ENCODE assay signal across 10 mouse cellular contexts in the genomic region with DNA sequence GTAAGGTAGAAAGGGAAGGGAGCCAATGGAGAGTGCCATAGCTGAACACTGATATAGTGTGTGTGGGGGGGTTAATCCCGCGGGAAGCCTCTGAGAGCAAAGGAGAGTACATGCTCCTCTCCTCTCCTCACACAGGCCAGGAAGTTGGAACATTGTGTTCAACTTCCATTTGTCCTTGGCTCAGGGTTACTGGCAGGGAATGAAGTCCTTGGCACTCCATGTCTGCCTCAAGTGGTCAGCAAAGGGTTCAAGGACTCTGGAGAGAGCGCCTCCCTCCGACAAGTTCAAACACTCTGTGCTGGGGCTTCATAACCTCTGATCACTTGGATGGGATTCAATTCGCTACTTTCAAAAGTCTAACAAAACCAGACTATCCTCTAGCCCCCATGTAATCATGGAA.
A peak's percentile ranks its signal among the peaks of the same experiment; 100 is the strongest.
DNase-seq lines count a peak whose midpoint lies in the region.
"Had no signal": no experiment of that assay in that cellular context is flagged by ENCODE, and none has a peak within 500 bp of the region (broad histone marks: within the 10 kb centered on the region; RNA-seq: fewer than 3 reads in every experiment).

No protein-coding gene starts in this region.

- DNase-seq in heart, adult 18-20 months, result peak; percentile 10 to 64
- DNase-seq in heart, postnatal 25 days (ENCODE audit: low spot score), result no peak
- peak; percentile 1 to 9 for DNase-seq in spleen, postnatal 36 days (ENCODE audit: low spot score in 2 of 2)
- DNase-seq in spleen, postnatal 10 days (ENCODE audit: low spot score in 2 of 2), result no peak
- peak; percentile 63 for DNase-seq in lung, postnatal 14 days
- no peak for DNase-seq in layer of hippocampus, adult 18-20 months (ENCODE audit: low spot score in 2 of 2)
- no peak for DNase-seq in thymus, adult 18-20 months
- DNase-seq: cerebellum, adult 18-20 months; kidney, postnatal 25 days; right cerebral cortex, postnatal 25 days had no signal

- intact Hi-C loops in heart, postnatal 25 days (cut with DNase I), result no loop called here

Comparison
In these comparisons a context has a peak if more than half of its experiments do, and no peak if none do; other contexts are left out.
1. DNase-seq: peak in heart, adult 18-20 months (2 of 2), spleen, postnatal 36 days (2 of 2) and lung, postnatal 14 days (single experiment); none in heart, postnatal 25 days (single experiment), spleen, postnatal 10 days (0 of 2), layer of hippocampus, adult 18-20 months (0 of 2) and thymus, adult 18-20 months (0 of 2).